Mouse (Mus musculus): ENCODE measurements at regions not wholly inside any gene's neighbourhood (a gene's known extent, or its start where the extent isn't known, plus 50 kb on each side); places are given as distances from the start of the nearest gene placed in this dataset.

- Histone ChIP-seq H3K36me3 (ENCODE audit: control insufficient read depth, insufficient read depth, low read length) (no peaks in the 10 kb centered on the region), H3K9ac (ENCODE audit: low read depth, low read length) (no peak overlapping the region), H3K4me1 (ENCODE audit: control insufficient read depth, insufficient read depth, low read length) (no peaks in the 10 kb centered on the region), H3K4me3 (ENCODE audit: low read depth, low read length) (no peak overlapping the region), H3K4me2 (ENCODE audit: low read length) (no peak overlapping the region), H3K27me3 (ENCODE audit: control insufficient read depth, insufficient read depth, low read depth, low read length) (no peaks in the 10 kb centered on the region), H3K9me3 (replicated peaks; ENCODE audit: control insufficient read depth, low read length, poor library complexity, severe bottlenecking) (no peaks in the 10 kb centered on the region), H3K27ac (ENCODE audit: low read length) (no peak overlapping the region)
- ATAC-seq, result no peak
- WGBS, result 85% methylated on average over 3 of the region's 3 CpGs
Measured at GRCm38 (mm10) chr17:81172943-81173342, 108.1 kb upstream of the Thumpd2 start.

DNA sequence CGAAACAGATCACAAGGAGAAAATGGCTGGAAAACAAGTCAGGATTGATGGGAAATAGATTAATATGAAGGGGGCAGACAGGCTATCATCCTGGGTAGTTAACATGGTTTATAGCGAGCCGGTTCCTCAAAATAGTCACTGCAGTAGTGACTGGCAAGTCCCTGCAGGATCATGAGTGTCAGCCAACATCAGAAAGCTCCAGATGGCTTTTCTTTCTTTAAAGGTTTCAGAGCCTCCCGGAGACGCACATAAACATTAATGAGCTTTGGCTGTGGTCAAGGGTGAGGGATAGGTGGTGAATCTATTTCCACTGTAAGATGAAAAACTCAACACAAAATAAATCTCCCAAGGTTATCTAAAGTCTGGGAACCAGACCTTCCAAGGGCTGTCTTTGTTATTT lies 104.2 kb upstream of the Thumpd2 start:
- Histone ChIP-seq H3K4me2 (ENCODE audit: low read length) (no peak overlapping the region), H3K4me3 (ENCODE audit: low read depth, low read length) (no peak overlapping the region)
- 75% methylated on average over 5 of the region's 5 CpGs for whole genome bisulfite sequencing

GRCm38 (mm10) chr17:81150730-81151129 lies 85.8 kb upstream of the Thumpd2 start:
- Histone ChIP-seq H3K4me2 (ENCODE audit: low read length) (no peak overlapping the region), H3K9ac (ENCODE audit: low read depth, low read length) (no peak overlapping the region), H3K27me3 (ENCODE audit: control insufficient read depth, insufficient read depth, low read depth, low read length) (no peaks in the 10 kb centered on the region), H3K9me3 (replicated peaks; ENCODE audit: control insufficient read depth, low read length, poor library complexity, severe bottlenecking) (no peaks in the 10 kb centered on the region), H3K4me1 (ENCODE audit: control insufficient read depth, insufficient read depth, low read length) (no peaks in the 10 kb centered on the region), H3K4me3 (ENCODE audit: low read depth, low read length) (no peak overlapping the region), H3K27ac (ENCODE audit: low read length) (no peak overlapping the region), H3K36me3 (ENCODE audit: control insufficient read depth, insufficient read depth, low read length) (no peaks in the 10 kb centered on the region)
- 86% methylated on average over 4 of the region's 4 CpGs for WGBS
- no peak for ATAC-seq

More for the DNA sequence above, 104.2 kb upstream of the Thumpd2 start:
- Histone ChIP-seq H3K36me3 (ENCODE audit: control insufficient read depth, insufficient read depth, low read length) (no peaks in the 10 kb centered on the region), H3K9me3 (replicated peaks; ENCODE audit: control insufficient read depth, low read length, poor library complexity, severe bottlenecking) (no peaks in the 10 kb centered on the region), H3K9ac (ENCODE audit: low read depth, low read length) (no peak overlapping the region), H3K4me1 (ENCODE audit: control insufficient read depth, insufficient read depth, low read length) (no peaks in the 10 kb centered on the region), H3K27me3 (ENCODE audit: control insufficient read depth, insufficient read depth, low read depth, low read length) (no peaks in the 10 kb centered on the region), H3K27ac (ENCODE audit: low read length) (no peak overlapping the region)
- no peak for ATAC-seq

- Histone ChIP-seq H3K27ac (ENCODE audit: low read length) (no peak overlapping the region), H3K4me3 (ENCODE audit: low read depth, low read length) (no peak overlapping the region), H3K4me2 (ENCODE audit: low read length) (no peak overlapping the region), H3K27me3 (ENCODE audit: control insufficient read depth, insufficient read depth, low read depth, low read length) (no peaks in the 10 kb centered on the region), H3K9me3 (replicated peaks; ENCODE audit: control insufficient read depth, low read length, poor library complexity, severe bottlenecking) (no peaks in the 10 kb centered on the region), H3K4me1 (ENCODE audit: control insufficient read depth, insufficient read depth, low read length) (no peaks in the 10 kb centered on the region), H3K9ac (ENCODE audit: low read depth, low read length) (no peak overlapping the region), H3K36me3 (ENCODE audit: control insufficient read depth, insufficient read depth, low read length) (no peaks in the 10 kb centered on the region)
- WGBS, result 85% methylated on average over 6 of the region's 6 CpGs
- ATAC-seq, result no peak
Measured at GRCm38 (mm10) chr17:81134702-81135101, 69.8 kb upstream of the Thumpd2 start.

DNA sequence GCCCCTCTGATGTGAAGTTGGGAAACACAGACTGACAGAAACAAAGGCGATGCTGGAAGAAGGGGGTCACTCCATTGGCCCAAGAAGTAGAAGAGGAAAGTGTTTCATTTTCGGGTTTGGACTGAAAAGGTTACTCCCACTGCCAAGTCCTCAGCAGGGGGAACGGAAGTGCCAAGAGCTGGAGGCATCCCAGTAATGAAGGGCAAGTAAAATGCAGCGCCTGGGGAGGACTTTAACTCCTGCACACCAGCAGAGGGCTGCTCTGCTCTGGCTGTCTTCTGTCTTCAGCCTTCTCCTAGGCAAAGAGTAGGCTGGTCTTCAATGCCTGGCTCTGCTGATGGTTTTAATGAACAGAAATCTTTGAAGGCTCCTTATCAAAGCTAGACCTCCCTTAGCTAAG lies 68.3 kb upstream of the Thumpd2 start:
- Histone ChIP-seq H3K9me3 (replicated peaks; ENCODE audit: control insufficient read depth, low read length, poor library complexity, severe bottlenecking) (no peaks in the 10 kb centered on the region), H3K36me3 (ENCODE audit: control insufficient read depth, insufficient read depth, low read length) (no peaks in the 10 kb centered on the region), H3K4me3 (ENCODE audit: low read depth, low read length) (no peak overlapping the region), H3K27me3 (ENCODE audit: control insufficient read depth, insufficient read depth, low read depth, low read length) (no peaks in the 10 kb centered on the region), H3K27ac (ENCODE audit: low read length) (no peak overlapping the region), H3K4me1 (ENCODE audit: control insufficient read depth, insufficient read depth, low read length) (no peaks in the 10 kb centered on the region), H3K9ac (ENCODE audit: low read depth, low read length) (no peak overlapping the region), H3K4me2 (ENCODE audit: low read length) (no peak overlapping the region)
- 60% methylated on average over 4 of the region's 4 CpGs for WGBS
- ATAC-seq, result no peak

Data from midbrain, embryonic 16.5 days (tissue).